Mouse (Mus musculus) spleen, postnatal 4 days (tissue): ENCODE results near the gene Tdrd9.

Experiments
- DNase-seq, 2 experiments: peaks; one replicate each; pipeline ENCODE4 v3.0.0; 2022; ENCODE audit warnings: low spot score in 2 of 2

Gene Tdrd9

DNA sequence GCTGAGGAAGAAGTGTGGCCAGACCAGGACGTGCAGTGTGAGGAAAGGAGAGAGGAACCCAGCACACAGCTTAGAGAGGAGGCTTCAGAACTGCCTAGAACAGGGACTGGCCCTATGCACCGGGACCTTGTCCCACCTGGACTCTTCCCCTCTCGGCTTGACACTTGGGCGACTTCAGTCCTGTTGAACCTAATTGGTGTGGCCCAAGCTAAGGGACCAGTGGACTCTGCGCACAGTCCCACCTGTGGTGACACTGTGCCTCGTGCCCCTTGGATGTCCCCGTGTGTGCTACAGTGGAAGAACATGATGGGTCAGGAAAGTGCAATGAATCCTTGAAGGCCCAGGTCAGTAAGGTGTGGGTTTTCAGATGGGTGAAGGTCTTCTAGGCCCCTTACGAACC, 136.3 kb downstream of the Tdrd9 start:
- DNase-seq: no peak

DNA sequence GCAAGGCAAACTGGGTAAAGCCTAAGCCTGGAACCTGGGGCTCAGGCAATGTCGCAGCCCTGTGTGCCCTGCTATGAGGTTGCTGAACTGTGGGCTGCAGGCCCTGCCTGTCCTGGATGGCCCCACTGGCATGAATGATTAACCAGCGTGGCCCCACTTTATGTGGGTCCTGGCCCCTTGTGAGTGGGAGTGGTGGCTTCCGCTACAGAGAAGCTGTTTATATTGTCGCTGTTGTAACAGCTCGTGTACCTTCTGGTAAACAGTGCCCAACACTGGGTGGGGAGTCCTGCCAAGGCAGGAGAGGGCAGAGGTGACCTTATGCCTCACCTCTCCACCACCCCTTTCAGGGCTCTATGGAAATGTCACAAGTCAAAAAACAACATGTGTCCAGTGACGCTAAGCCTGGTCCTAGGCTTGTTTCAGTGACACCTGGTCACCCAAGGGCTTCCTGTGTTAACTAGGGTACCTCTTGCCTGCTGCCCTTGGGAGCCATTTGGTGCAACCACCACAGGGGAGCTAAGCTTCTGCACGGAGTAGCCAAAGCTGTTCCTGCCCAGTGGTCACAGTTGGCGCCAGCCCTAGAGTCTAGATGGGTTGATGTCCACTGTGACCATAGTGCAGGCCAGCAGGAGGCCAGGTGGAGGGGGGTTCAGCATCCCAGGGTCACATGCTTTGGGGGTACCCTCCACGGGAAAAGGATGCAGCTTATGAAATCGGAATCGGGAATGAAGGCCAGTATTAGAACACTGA, 137.5 kb downstream of the Tdrd9 start:
- DNase-seq: no peak

DNA sequence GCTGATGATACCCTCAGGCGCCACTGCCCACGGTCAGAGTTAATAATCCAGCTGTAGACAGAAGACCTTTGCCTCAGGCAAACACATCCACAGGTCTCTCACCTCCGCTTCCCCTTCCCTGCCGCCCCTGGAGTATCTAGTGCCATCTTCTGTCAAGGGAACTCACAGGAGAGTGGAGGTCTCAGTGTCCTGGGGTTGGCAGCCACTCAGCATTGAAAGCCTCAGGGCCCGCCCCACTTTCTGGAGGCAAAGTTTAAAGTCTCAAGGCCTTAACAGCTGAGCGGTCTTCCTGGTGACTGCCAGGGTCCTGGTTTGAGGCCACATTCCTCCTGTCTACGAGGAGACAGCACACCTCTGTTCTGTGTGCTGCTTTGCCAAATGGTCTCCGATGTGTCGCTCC, 138.3 kb downstream of the Tdrd9 start:
- no peak for DNase-seq

DNA sequence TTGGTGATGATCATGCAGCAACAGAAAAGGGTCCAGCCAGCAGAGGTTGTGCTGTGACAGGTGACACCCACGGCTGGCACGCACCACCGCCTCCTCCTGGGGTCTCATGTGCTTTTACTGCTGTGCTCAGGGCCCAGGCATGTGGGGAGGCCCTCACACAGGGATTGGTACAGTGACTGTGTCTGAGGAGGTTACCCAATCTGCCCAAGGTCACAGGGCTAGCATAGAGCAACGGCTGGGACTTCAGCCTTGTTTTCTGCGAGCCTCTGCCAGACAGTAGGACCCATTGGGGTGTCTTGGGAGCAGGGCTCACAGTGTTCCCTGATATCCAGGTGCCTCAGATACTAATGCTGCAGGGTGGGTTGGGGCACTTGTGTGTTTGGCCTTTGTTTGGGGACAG, 140.0 kb downstream of the Tdrd9 start:
- no peak for DNase-seq

DNA sequence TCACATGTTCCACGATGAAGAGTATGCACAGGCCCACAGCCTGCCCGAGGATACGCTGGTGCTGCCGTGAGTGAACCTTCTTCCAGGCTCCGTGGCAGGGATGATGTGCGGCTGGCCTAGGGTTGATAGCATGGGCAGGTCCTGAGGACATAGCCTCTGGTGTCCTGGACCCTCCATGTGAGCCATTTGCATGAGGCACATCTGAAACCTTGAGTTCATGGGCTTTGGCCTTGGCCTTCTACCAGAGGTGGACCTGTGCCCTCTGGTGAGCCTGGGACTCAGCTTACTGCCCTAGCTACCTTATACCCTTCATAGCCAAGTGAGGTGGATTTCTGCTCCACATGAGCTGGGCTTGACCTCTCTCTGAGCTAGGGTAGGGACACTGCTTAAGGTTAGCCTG, 140.9 kb downstream of the Tdrd9 start:
- DNase-seq: no peak

DNA sequence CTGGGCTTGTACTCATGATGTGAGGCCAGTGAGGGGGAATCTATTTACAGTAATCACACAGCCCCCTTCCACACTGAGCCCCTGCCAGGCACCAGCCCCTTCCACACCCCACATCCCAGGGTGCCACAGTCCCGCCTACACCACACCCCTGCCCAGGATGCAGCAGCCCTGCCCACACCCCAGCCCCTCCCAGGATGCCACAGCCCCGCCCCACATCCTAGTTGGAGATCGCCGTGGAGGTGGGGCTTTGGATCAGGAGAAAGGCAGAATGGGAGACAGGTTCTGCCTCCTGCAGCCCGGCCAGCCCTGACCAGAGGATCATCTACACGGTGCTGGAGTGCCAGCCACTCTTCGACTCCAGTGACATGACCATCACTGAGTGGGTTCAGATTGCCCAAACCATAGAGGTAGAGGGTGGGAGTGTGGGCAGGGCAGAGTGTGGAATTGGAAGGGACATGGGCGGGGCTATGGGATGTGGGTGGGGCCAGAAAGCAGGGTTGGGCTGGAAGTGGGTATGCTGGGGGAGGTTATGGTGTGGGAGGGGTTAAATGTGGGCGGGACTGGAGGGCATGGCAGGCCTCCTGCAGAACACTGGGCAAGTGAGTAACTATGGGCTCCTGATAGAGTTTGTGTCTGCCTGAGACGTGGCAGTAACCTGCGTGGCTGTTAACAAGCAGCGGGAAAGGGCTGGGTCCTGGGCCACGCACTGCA, 141.5 kb downstream of the Tdrd9 start:
- DNase-seq: no peak

DNA sequence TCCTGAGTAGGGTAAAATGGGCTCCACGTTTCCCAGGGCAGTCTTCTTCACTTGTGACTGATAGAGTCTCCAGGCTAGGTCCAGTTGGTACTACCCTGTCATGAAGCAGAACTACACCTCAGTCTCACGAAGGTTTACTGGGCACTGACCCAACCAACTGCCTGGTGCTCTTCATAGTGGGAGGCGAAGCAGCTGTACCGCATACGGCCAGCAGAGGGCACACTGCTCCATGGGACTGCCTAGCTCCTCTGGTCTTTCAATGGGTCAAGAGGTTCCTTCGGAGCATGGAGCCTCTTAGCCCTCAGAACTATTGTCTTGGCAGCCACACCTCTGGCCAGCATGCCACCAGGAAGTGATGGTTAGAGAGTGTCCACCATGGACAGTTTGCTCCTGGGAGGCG, 142.4 kb downstream of the Tdrd9 start:
- DNase-seq: peak; percentile 63 to 89

DNA sequence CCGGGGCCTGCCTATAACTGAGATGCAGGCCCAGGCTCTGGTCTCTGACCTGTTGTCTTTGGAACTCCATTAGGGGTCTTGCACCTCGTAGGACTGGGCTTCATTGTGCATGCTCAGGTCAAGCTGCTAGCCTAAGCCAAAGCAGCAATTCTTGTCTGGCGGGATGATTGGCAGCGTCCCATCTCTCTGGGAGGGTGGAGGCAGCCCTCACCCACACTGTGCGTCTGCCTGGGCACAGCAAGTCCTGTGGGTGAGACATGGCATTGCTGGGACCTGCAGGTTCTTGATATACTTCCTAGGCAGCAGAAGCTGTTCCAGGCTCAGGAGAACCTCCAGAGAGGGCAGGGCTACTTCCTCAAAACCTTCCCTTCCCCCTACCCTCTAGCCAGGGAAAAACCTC, 145.6 kb downstream of the Tdrd9 start:
- DNase-seq: no peak

DNA sequence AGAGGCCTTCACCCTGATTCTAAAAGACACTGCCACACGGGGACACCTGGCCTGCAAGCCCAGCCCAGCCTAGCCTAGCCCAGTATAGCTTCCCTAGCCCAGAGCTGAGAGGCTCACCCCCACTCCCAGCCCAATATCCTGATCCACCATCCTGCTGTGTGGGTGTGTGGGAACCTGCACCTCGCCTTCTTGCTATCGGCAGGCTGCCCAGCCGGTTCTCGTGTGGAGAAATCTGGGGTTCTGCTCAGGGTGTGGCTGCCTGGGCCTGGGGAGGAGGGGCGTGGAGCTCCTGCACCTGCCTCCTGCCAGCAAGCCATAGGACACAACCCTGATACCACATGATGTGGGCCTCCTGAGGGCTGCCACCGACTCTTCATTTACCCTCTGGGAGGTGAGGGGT, 146.3 kb downstream of the Tdrd9 start:
- DNase-seq: no peak
